Mouse (Mus musculus): Measurements from ENCODE around the gene Snx7. TPM values are rescaled to one million over a fixed set of nuclear protein-coding genes. Genes with fewer than 3 reads are reported as not detected.

Snx7 gene
- polyA plus RNA-seq, 1 experiment from 2014 or later, result 16.8 TPM

Small RNAs within 50 kb of the gene (microRNA-seq; reads per million reads assigned to microRNA genes)
- gene Gm24811, result not detected
